Mouse (Mus musculus) thymus, adult 2 months (tissue): Measurements from ENCODE around the gene Dcaf4. TPM values are rescaled to one million over a fixed set of nuclear protein-coding genes. Genes with fewer than 3 reads are reported as not detected.

Experiments used
- DNase-seq: peaks from one replicate; pipeline ENCODE4 v3.0.0; 2021
- H3K27ac ChIP-seq: fragments of 200-500 bp; 2 replicates; pipeline ENCODE4 v1.5.1; 2012; ENCODE audit warnings: low read length, control low read depth; ENCODE audit not compliant: control insufficient read depth, insufficient read depth
- H3K27me3 ChIP-seq: fragments of 200-500 bp; 2 replicates; pipeline ENCODE4 v1.6.1; 2012; ENCODE audit warnings: mild to moderate bottlenecking, low read length, moderate library complexity, mixed read lengths; ENCODE audit not compliant: control insufficient read depth, insufficient read depth
- H3K36me3 ChIP-seq: fragments of 200-500 bp; 2 replicates; pipeline ENCODE4 v1.6.1; 2012; ENCODE audit warnings: mild to moderate bottlenecking, low read length, moderate library complexity; ENCODE audit not compliant: control insufficient read depth, insufficient read depth
- H3K4me1 ChIP-seq: fragments of 200-500 bp; replicated peaks from 2 replicates; pipeline ENCODE4 v1.6.1; 2012; ENCODE audit warnings: low read length; ENCODE audit not compliant: control insufficient read depth, insufficient read depth
- H3K4me3 ChIP-seq: fragments of 200-500 bp; 2 replicates; pipeline ENCODE4 v1.5.1; 2012; ENCODE audit warnings: mild to moderate bottlenecking, low read length, control low read depth, moderate library complexity; ENCODE audit not compliant: control insufficient read depth, insufficient read depth
- CTCF ChIP-seq: fragments of 200-500 bp; IDR thresholded peaks from 2 replicates; pipeline ENCODE4 v1.5.1; 2012; ENCODE audit warnings: mild to moderate bottlenecking, control low read depth, low read length, moderate library complexity, borderline replicate concordance; ENCODE audit not compliant: control insufficient read depth, poor library complexity, insufficient read depth; ENCODE audit errors: extremely low read depth
- POLR2A ChIP-seq: fragments of 200-500 bp; IDR thresholded peaks from 2 replicates; pipeline ENCODE4 v1.6.1; 2012; ENCODE audit warnings: mild to moderate bottlenecking, low read length, control low read depth, moderate library complexity; ENCODE audit not compliant: control insufficient read depth, poor library complexity, insufficient read depth; ENCODE audit errors: extremely low read depth
- WGBS: fragments of 180-500 bp; shearing (Covaris S2); methylation state at CpG from one replicate; pipeline ENCODE4 v1.1.7; 2018; 5-methylcytosine and 5-hydroxymethylcytosine counted together
- polyA plus RNA-seq: library from polyadenylated mRNA; depleted of rRNA; stranded (reverse); fragments of >200 nt; gene quantifications from 2 replicates; pipeline ENCODE4 v1.2.3, GENCODE M21; 2012

Gene Dcaf4
- polyA plus RNA-seq, 1 experiment, result 36.6 TPM

- Histone ChIP-seq H3K27ac (no peak overlapping the region), H3K36me3 (no peaks in the 10 kb centered on the region), H3K4me3 (no peak overlapping the region), H3K4me1 (peaks cover 7% of the 10 kb centered on the region), H3K27me3 (no peaks in the 10 kb centered on the region)
- WGBS, result 96% methylated on average over 6 of the region's 6 CpGs
- TF ChIP-seq POLR2A (no peak), CTCF (no peak)
- DNase-seq, result no peak
Measured at GRCm38 (mm10) chr12:83523056-83523455, 2.8 kb downstream of the Dcaf4 start.

- H3K36me3 ChIP-seq, result no peaks in the 10 kb centered on the region
- peaks cover 7% of the 10 kb centered on the region for H3K4me1 ChIP-seq
- no peaks in the 10 kb centered on the region for H3K27me3 ChIP-seq
- no peak for DNase-seq
- H3K4me3 ChIP-seq, result no peak overlapping the region
- TF ChIP-seq CTCF, result no peak
- TF ChIP-seq POLR2A, result no peak
- 96% methylated on average over 4 of the region's 4 CpGs for WGBS
- H3K27ac ChIP-seq, result no peak overlapping the region
Measured at GRCm38 (mm10) chr12:83523892-83524291, 3.6 kb downstream of the Dcaf4 start.

GRCm38 (mm10) chr12:83524329-83524728, 4.1 kb downstream of the Dcaf4 start:
- TF ChIP-seq POLR2A (no peak), CTCF (no peak)
- Histone ChIP-seq H3K27me3 (no peaks in the 10 kb centered on the region), H3K4me3 (no peak overlapping the region), H3K27ac (no peak overlapping the region), H3K36me3 (no peaks in the 10 kb centered on the region), H3K4me1 (peaks cover 7% of the 10 kb centered on the region)
- DNase-seq, result no peak
- WGBS, result 93% methylated on average over 5 of the region's 5 CpGs

GRCm38 (mm10) chr12:83525822-83526544, 5.7 kb downstream of the Dcaf4 start:
- 91% methylated on average over 18 of the region's 18 CpGs for WGBS
- Histone ChIP-seq H3K4me1 (peaks cover 5% of the 10 kb centered on the region), H3K4me3 (no peak overlapping the region), H3K36me3 (no peaks in the 10 kb centered on the region), H3K27me3 (no peaks in the 10 kb centered on the region), H3K27ac (no peak overlapping the region)
- no peak for DNase-seq
- no peak for TF ChIP-seq POLR2A
- TF ChIP-seq CTCF, result no peak

GRCm38 (mm10) chr12:83527816-83528215, 7.5 kb downstream of the Dcaf4 start:
- Histone ChIP-seq H3K4me1 (no peaks in the 10 kb centered on the region), H3K36me3 (no peaks in the 10 kb centered on the region), H3K27ac (no peak overlapping the region), H3K27me3 (no peaks in the 10 kb centered on the region), H3K4me3 (no peak overlapping the region)
- no peak for TF ChIP-seq CTCF
- TF ChIP-seq POLR2A, result no peak
- 98% methylated on average over 6 of the region's 6 CpGs for WGBS
- DNase-seq, result no peak

- Histone ChIP-seq H3K4me3 (no peak overlapping the region), H3K27me3 (no peaks in the 10 kb centered on the region), H3K27ac (no peak overlapping the region), H3K4me1 (no peaks in the 10 kb centered on the region), H3K36me3 (no peaks in the 10 kb centered on the region)
- 97% methylated on average over 5 of the region's 5 CpGs for WGBS
- TF ChIP-seq POLR2A (no peak), CTCF (no peak)
- DNase-seq, result no peak
Measured at GRCm38 (mm10) chr12:83528665-83529064, 8.4 kb downstream of the Dcaf4 start.
